Mouse (Mus musculus): ENCODE data around the gene Oas1a.
"Not testable (repeated sequence)": the region's sequence is repeated elsewhere in the genome, so short reads cannot be mapped to it uniquely, and the experiment has no call there.

Gene Oas1a

GRCm38 (mm10) chr5:120893866-120894265, 13.5 kb downstream of the Oas1a start:
- not testable (repeated sequence) for DNase-seq (ENCODE audit: low spot score in 2 of 2)

DNA sequence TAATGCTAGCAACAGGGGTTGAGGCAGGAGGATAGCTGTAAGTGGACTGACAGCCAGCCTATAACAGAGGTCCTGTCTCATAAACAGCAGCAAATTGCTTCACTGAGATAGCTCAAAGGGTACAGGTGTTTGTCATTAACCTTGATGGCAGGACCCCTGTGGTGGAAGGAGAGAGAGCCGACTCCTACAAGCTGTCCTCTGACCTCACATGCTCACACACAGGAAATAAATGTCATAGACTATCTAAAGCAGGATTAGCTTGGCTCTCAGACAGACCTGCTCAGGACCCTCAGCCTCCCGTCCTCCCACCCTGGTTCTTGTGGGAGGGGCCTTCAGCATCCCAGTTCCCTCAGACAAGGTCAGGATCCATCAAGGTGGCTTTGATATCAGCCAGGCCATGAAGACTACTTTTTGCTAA, 15.1 kb downstream of the Oas1a start:
- no peak for DNase-seq (ENCODE audit: low spot score in 2 of 2)

GRCm38 (mm10) chr5:120891566-120892242, 15.6 kb downstream of the Oas1a start:
- not testable (repeated sequence) for DNase-seq (ENCODE audit: low spot score in 2 of 2)

GRCm38 (mm10) chr5:120890991-120891390, 16.3 kb downstream of the Oas1a start:
- DNase-seq (ENCODE audit: low spot score in 2 of 2): no peak

DNA sequence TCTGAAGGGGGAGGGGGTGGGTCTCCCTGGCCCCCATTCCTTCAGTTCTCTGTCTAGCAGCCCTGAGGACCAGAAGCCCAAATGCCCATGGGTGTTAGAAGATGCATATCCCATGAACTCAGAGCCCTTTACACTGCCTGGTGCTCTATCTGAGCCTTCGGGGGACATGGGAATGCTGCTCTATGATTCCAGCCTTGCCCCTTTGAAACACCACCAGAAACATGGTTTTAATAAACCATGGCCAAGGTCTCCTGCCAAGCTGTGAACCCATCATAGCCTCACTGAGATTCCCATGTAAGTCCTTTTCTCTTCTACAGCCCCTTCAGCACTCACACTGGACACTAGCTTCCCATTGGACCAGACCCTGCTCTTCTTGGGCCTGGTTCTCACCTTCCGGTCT, 17.3 kb downstream of the Oas1a start:
- no peak for DNase-seq (ENCODE audit: low spot score in 2 of 2)

GRCm38 (mm10) chr5:120888294-120888815, 19.0 kb downstream of the Oas1a start:
- DNase-seq (ENCODE audit: low spot score in 2 of 2): not testable (repeated sequence)

DNA sequence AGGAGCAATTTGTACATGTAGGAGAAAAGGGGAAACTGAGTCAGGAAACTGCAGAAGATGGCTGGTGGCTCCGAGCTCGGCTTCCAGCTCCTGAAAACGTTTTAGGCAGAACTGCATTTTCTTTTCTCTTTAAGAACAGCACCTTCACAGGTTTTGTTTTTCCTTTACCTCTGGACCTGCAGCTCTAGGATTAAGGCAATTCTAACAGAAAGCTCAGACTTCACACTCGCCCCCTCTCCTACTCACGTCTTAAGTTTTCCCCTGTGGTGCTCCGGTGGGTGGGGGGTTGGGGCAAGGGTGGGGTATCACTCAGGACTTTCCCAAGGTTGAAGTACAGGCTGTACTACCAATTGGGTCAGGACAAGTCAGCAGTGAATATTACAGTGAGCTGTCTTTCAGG, 19.5 kb downstream of the Oas1a start:
- DNase-seq (ENCODE audit: low spot score in 2 of 2): no peak

GRCm38 (mm10) chr5:120887413-120887812, 19.9 kb downstream of the Oas1a start, which contains the start of gene Oas1g:
Oas1g (minus strand) TSS chr5:120887613.
- DNase-seq (ENCODE audit: low spot score in 2 of 2): not testable (repeated sequence)

DNA sequence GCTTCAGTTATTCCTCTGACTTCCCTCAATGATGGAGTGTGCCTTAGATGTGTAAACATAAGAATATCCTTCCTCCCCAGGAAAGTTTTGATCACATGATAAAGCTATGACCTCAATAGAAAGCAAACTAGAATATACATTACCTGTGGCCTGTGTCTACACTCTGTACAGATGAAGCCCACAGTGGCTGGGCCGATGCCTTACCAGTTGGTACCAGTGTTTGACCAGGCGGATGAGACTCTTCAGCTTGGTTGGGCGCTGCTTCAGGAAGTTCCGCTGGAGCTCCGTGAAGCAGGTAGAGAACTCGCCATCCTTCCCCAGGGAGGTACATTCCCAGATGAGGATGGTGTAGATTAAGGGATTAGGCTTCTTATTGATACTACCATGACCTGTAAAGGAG, 25.6 kb downstream of the Oas1a start:
- not testable (repeated sequence) for DNase-seq (ENCODE audit: low spot score in 2 of 2)

GRCm38 (mm10) chr5:120878803-120879202, 28.5 kb downstream of the Oas1a start:
- not testable (repeated sequence) for DNase-seq (ENCODE audit: low spot score in 2 of 2)

GRCm38 (mm10) chr5:120877407-120877806, 29.9 kb downstream of the Oas1a start:
- not testable (repeated sequence) for DNase-seq (ENCODE audit: low spot score in 2 of 2)

GRCm38 (mm10) chr5:120876839-120877238, 30.5 kb downstream of the Oas1a start:
- DNase-seq (ENCODE audit: low spot score in 2 of 2): not testable (repeated sequence)

DNA sequence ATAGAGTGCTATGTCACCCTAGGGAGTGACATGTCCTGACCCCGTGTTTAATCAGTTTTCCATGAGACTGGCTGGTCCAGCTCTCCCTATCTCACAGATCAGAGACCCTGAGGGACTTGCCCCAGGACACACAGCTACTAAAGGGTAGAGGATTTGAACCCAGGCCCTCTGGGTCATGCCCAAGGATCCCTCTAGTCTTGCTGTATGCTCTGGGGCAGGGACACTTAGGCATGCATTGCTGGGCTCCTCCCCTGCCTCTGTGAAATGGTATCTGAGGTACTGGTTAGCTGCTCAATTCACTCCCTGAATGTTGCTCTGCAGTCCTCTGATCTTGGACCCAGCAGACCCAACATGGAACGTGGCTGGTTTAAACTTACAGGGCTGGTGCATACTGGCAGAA, 35.9 kb downstream of the Oas1a start:
- no peak for DNase-seq (ENCODE audit: low spot score in 2 of 2)

DNA sequence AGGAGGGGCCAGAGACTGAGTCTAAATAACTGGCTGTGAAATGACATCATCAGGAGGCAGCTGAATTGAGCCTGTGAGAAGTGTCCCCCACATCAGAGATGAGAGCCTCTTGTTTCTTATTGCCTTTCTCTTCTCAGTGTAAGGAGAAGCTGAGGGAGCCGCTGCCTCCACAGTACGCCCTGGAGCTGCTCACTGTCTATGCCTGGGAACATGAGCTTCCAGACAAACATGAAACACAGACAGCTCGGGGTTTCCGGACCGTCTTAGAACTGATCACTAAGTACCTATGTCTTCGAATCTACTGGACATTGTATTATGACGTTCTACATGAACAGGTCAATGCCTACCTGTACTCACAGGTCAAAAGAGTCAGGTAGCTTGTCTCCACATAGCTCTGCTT, 36.5 kb downstream of the Oas1a start:
- DNase-seq (ENCODE audit: low spot score in 2 of 2): peak in 1 of 2 experiments; percentile 11

DNA sequence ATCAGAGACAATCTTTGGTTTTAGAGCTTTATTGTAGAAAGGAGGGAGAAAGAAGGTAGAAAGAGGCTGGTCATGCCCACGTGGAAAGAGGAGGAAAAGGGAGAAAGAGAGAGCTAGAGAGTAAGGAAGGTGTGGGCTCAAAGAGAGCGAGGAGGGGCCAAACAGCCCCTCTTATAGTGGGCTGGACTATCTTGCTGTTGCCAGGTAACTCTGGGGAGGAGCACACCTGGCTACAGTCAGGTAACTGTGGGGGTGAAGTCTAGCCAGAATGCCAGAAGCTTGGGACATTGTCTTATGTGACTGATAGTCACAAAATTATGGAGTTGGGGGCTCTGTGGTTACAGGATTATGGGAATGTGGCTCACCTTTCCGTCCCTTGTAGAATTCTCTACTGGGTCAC, 37.2 kb downstream of the Oas1a start:
- DNase-seq (ENCODE audit: low spot score in 2 of 2): no peak

DNA sequence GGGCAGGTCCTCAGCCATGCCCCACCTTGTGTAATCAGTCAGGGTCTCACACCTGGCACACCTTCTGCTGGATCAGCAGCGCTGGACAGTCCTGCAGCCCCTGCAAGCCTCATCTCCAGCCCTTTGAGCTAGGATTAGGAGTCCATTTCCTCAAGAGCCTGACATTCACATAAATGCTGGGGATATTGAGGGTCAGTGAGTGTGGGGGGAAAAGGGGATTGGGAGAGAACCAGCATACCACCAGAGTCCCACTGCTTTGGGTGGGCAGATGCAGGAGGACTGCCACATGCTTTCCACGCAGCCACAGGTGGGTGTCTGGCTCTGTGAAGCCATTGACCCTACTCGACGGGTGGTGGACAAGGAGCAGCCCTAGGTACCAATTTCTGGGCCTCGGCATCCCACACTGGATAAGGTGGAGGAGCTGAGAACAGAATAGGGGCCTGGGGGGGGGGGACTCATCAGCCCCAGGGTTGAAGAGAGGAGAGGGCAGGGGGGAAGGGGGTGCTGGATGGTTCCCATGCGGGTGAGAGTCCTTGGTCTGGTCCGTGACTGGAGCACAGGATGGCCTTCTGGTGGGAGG, 37.8 kb downstream of the Oas1a start:
- DNase-seq (ENCODE audit: low spot score in 2 of 2): no peak

- DNase-seq (ENCODE audit: low spot score in 2 of 2): no peak
Observed at GRCm38 (mm10) chr5:120865336-120865860, 41.9 kb downstream of the Oas1a start.

GRCm38 (mm10) chr5:120861121-120861520, 46.2 kb downstream of the Oas1a start, which contains the start of gene Oas1h:
Oas1h (plus strand) TSS chr5:120861421.
- no peak for DNase-seq (ENCODE audit: low spot score in 2 of 2)

- no peak for DNase-seq (ENCODE audit: low spot score in 2 of 2)
Observed at GRCm38 (mm10) chr5:120859241-120859640, 48.1 kb downstream of the Oas1a start.

- peak in 1 of 2 experiments; percentile 39 for DNase-seq (ENCODE audit: low spot score in 2 of 2)
Observed at GRCm38 (mm10) chr5:120849601-120850136, 57.7 kb downstream of the Oas1a start.

DNA sequence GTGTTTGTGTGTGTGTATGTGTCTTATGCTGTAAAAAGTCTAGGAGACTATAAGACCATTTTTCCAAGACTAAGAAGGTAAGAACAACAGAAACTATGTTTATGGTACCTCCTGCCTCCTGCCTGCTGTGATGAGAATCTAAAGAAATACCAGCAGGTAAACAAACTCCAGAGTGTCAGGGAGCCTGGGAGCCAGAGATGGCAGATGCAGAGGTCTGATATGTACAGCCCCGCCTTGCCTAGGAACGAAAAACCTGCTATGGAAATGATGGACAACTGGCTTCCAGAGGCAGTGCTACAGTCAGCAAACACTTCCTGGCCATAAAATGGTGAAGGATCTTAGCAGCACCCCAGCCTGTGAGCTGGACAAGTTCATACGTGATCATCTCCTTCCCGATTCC, 60.3 kb downstream of the Oas1a start, which contains the start of gene Oas1f:
TSS of gene Oas1f (plus strand) at position 301 of the 400 bp plus-strand sequence.
- no peak for DNase-seq (ENCODE audit: low spot score in 2 of 2)
